Mouse (Mus musculus) G1E-ER4 (cell line): ENCODE results near the gene Gm5941. TPM values are rescaled to one million over a fixed set of nuclear protein-coding genes. Genes with fewer than 3 reads are reported as not detected.
"Not testable (repeated sequence)": the region's sequence is repeated elsewhere in the genome, so short reads cannot be mapped to it uniquely, and the experiment has no call there.

Source experiments
- GATA1 ChIP-seq: IDR thresholded peaks from one replicate; pipeline ENCODE4 v1.8.0; 2012; ENCODE audit warnings: low read length, inconsistent platforms
- polyA plus RNA-seq: library from polyadenylated mRNA; stranded (reverse); fragments of >175 nt; gene quantifications from 2 replicates; pipeline ENCODE4 v1.2.3, GENCODE M21; 2012

The Gm5941 gene
- polyA plus RNA-seq: not detected in 2 replicates

- TF ChIP-seq GATA1: not testable (repeated sequence)
Observed at GRCm38 (mm10) chrX:92489649-92490048, at the start of gene Gm5941. Gene Gm5941 (plus strand): TSS chrX:92489949.

GRCm38 (mm10) chrX:92460496-92460895, 29.3 kb upstream of the Gm5941 start:
- TF ChIP-seq GATA1: no peak

GRCm38 (mm10) chrX:92464773-92465172, 25.0 kb upstream of the Gm5941 start:
- no peak for TF ChIP-seq GATA1

GRCm38 (mm10) chrX:92498254-92498653, 8.5 kb downstream of the Gm5941 start:
- no peak for TF ChIP-seq GATA1

GRCm38 (mm10) chrX:92527826-92528225, 38.1 kb downstream of the Gm5941 start:
- no peak for TF ChIP-seq GATA1

Other genes starting within 250 kb of the Gm5941 start
- gene Mageb18, start 109.6 kb downstream of the Gm5941 start, polyA plus RNA-seq: not detected in 2 replicates